In genomic region chr2:79453901-79454781, GRCm38 (mm10) we compare ENCODE assay signal across 8 mouse cellular contexts. TPM values are rescaled to one million over a fixed set of nuclear protein-coding genes. Genes with fewer than 3 reads are reported as not detected.
DNase-seq lines count a peak whose midpoint lies in the region; ATAC-seq and TF ChIP-seq lines count a peak whose summit lies in the region.

No protein-coding gene starts in this region.

- no peaks in the 10 kb centered on the region for H3K36me3 ChIP-seq in forebrain, embryonic 14.5 days (ENCODE audit: control insufficient read depth, insufficient read depth, low read length)
- no peaks in the 10 kb centered on the region for H3K36me3 ChIP-seq in hindbrain, embryonic 11.5 days (ENCODE audit: control insufficient read depth, insufficient read depth, low read length)

- no peak for TF ChIP-seq CTCF in Patski (IDR thresholded peaks at IDR 0.05)
- no peak; the same call in 1 of the 2 replicates for TF ChIP-seq CTCF in left cerebral cortex, adult 2 months (IDR thresholded peaks at IDR 0.05)

- ATAC-seq in Patski = peak; percentile 62
- peak; percentile 47 for ATAC-seq in forebrain, embryonic 14.5 days
- peak; percentile 28; the same call in 1 of the 2 replicates for ATAC-seq in hindbrain, embryonic 11.5 days (ENCODE audit: low FRiP score)

- no peak for DNase-seq in Patski (ENCODE audit: low read depth, low spot score)
- peak; percentile 64 for DNase-seq in cerebellum, adult 11 months
- peak; percentile 71 for DNase-seq in forebrain, embryonic 14.5 days (ENCODE audit: low spot score)
- peak; percentile 86 for DNase-seq in hindbrain, embryonic 11.5 days (ENCODE audit: low spot score)
- DNase-seq in left cerebral cortex, adult 2 months (ENCODE audit: extremely low spot score in 1 of 2, low spot score in 2 of 2) = peak; percentile 49 to 66
- DNase-seq in lung, postnatal 25 days (ENCODE audit: low spot score) = peak; percentile 18
- DNase-seq in retina, embryonic 14.5 days (ENCODE audit: low spot score) = peak; percentile 86
- peak; percentile 28 to 55 for DNase-seq in urinary bladder, postnatal 36 days (ENCODE audit: low spot score in 2 of 2)

- in situ Hi-C loops in Patski (cut with MboI; ENCODE audit: low pct_unique_long_range_greater_than_20kb) = no loop called here

- peaks cover 85% of the 10 kb centered on the region for H3K27me3 ChIP-seq in Patski
- peaks cover 28% of the 10 kb centered on the region for H3K27me3 ChIP-seq in forebrain, embryonic 14.5 days (replicated peaks; ENCODE audit: control insufficient read depth, insufficient read depth, low read length)
- H3K27me3 ChIP-seq in hindbrain, embryonic 11.5 days (ENCODE audit: control insufficient read depth, insufficient read depth, low read length) = peaks cover 22% of the 10 kb centered on the region

- H3K9me3 ChIP-seq in forebrain, embryonic 14.5 days (replicated peaks; ENCODE audit: control insufficient read depth, low read length) = no peaks in the 10 kb centered on the region
- H3K9me3 ChIP-seq in hindbrain, embryonic 11.5 days (ENCODE audit: control insufficient read depth, low read length) = no peaks in the 10 kb centered on the region

- peak overlapping the region; percentile 43 for H3K4me3 ChIP-seq in forebrain, embryonic 14.5 days (ENCODE audit: low read depth, low read length)
- peak overlapping the region; percentile 43 for H3K4me3 ChIP-seq in hindbrain, embryonic 11.5 days (ENCODE audit: low read depth, low read length)
- peak overlapping the region; percentile 45 for H3K4me3 ChIP-seq in left cerebral cortex, adult 2 months

- H3K27ac ChIP-seq in forebrain, embryonic 14.5 days (ENCODE audit: low read depth, low read length) = peak overlapping the region; percentile 77
- H3K27ac ChIP-seq in hindbrain, embryonic 11.5 days (ENCODE audit: low read depth, low read length) = peak overlapping the region; percentile 52
- peak overlapping the region; percentile 80 for H3K27ac ChIP-seq in left cerebral cortex, adult 2 months

- peak overlapping the region; percentile 64 for H3K4me2 ChIP-seq in forebrain, embryonic 14.5 days (ENCODE audit: low read length)
- peak overlapping the region; percentile 55 for H3K4me2 ChIP-seq in hindbrain, embryonic 11.5 days (replicated peaks; ENCODE audit: low read depth, low read length)

- POLR2A ChIA-PET in Patski (lab: Charles Lee) = no interaction called here

- peak overlapping the region; percentile 66 for H3K9ac ChIP-seq in forebrain, embryonic 14.5 days (ENCODE audit: low read length)
- H3K9ac ChIP-seq in hindbrain, embryonic 11.5 days (ENCODE audit: low read depth, low read length) = peak overlapping the region; percentile 59

- WGBS in forebrain, embryonic 14.5 days = 1% methylated on average over 55 of the region's 55 CpGs
- WGBS in hindbrain, embryonic 11.5 days = 2% methylated on average over 55 of the region's 55 CpGs

- intact Hi-C loops in left cerebral cortex, adult 2 months (cut with DNase I) = loop anchor here (2.0 to 5.0 kb wide), 2 partner anchors 147 to 585 kb away; partner anchors contain the start of gene Ube2e3

- H3K4me1 ChIP-seq in forebrain, embryonic 14.5 days (ENCODE audit: control insufficient read depth, insufficient read depth, low read length) = peaks cover 20% of the 10 kb centered on the region
- H3K4me1 ChIP-seq in hindbrain, embryonic 11.5 days (replicated peaks; ENCODE audit: control insufficient read depth, insufficient read depth, low read length) = peaks cover 8% of the 10 kb centered on the region

- CTCF ChIA-PET in Patski (lab: Charles Lee) = no interaction called here

RNA-seq across cellular contexts. Expression of gene Neurod1, which starts 2.4 kb away (rescaled TPM):
- polyA plus RNA-seq in Patski (2021) = not detected
- 44.4 and 60.1 TPM in 2 replicates for polyA plus RNA-seq in forebrain, embryonic 14.5 days (2014; fragmentation: Nextera tagmentation; extraction: Ambion mirVana)
- polyA plus RNA-seq in hindbrain, embryonic 11.5 days (2014; fragmentation: Nextera tagmentation; extraction: Ambion mirVana) = 31.7 and 32.4 TPM in 2 replicates
- total RNA-seq in left cerebral cortex, adult 2 months (2021) = 10 to 100 TPM; 16.7 to 17.3 TPM

RNA-seq across cellular contexts. Expression of gene Cerkl, which starts 2.4 kb away (rescaled TPM):
- not detected for polyA plus RNA-seq in Patski (2021)
- polyA plus RNA-seq in forebrain, embryonic 14.5 days (2014; fragmentation: Nextera tagmentation; extraction: Ambion mirVana) = 1.1 and 2.0 TPM in 2 replicates
- 2.0 and 2.9 TPM in 2 replicates for polyA plus RNA-seq in hindbrain, embryonic 11.5 days (2014; fragmentation: Nextera tagmentation; extraction: Ambion mirVana)
- total RNA-seq in left cerebral cortex, adult 2 months (2021) = 1 to 10 TPM; 5.6 to 6.3 TPM

Comparison
In these comparisons a context has a peak if more than half of its experiments do, and no peak if none do; other contexts are left out.
1. RNA of gene Neurod1, which starts 2.4 kb away (polyA plus RNA-seq): 44.4 to 60.1 TPM in forebrain, embryonic 14.5 days and 31.7 to 32.4 TPM in hindbrain, embryonic 11.5 days; not detected in Patski (single experiment); every median in the first group is over 10 times any median in the second.
2. Peak in every context shown above with its lines, with median percentiles within 50 percentile points of each other: ATAC-seq, H3K27ac ChIP-seq and H3K4me3 ChIP-seq.